Mouse (Mus musculus): ENCODE data around the gene Hcfc1r1. TPM values are rescaled to one million over a fixed set of nuclear protein-coding genes. Genes with fewer than 3 reads are reported as not detected.

The Hcfc1r1 gene
- 46.6 TPM for polyA plus RNA-seq (2017; shearing (Covaris generic))

GRCm38 (mm10) chr17:23673424-23674073 is at the start of gene Hcfc1r1, which contains the start of gene Thoc6:
Gene Hcfc1r1, plus strand, starts transcription at chr17:23673596.
Gene Thoc6, minus strand, starts transcription at chr17:23673882.

GRCm38 (mm10) chr17:23644613-23645495 is 28.5 kb upstream of the Hcfc1r1 start, which contains the start of gene Mmp25:
Gene Mmp25, minus strand, starts transcription at chr17:23645277.

GRCm38 (mm10) chr17:23660117-23660875 is 13.1 kb upstream of the Hcfc1r1 start, which contains the start of gene Bicdl2:
Gene Bicdl2, plus strand, starts transcription at chr17:23660506.

GRCm38 (mm10) chr17:23677236-23677679 is 3.9 kb downstream of the Hcfc1r1 start, which contains the start of gene Tnfrsf12a:
Gene Tnfrsf12a, minus strand, starts transcription at chr17:23677468.

GRCm38 (mm10) chr17:23679127-23679835 is 5.9 kb downstream of the Hcfc1r1 start, which contains the start of gene Cldn6:
Gene Cldn6, plus strand, starts transcription at chr17:23679249.

GRCm38 (mm10) chr17:23683856-23684672 is 10.7 kb downstream of the Hcfc1r1 start, which contains the start of gene Cldn9:
Gene Cldn9, minus strand, starts transcription at chr17:23684026.

GRCm38 (mm10) chr17:23722376-23723125 is 49.2 kb downstream of the Hcfc1r1 start, which contains the start of gene 1520401A03Rik:
Gene 1520401A03Rik, minus strand, starts transcription at chr17:23722783.

Other genes with a start within 250 kb of the Hcfc1r1 start
- gene Vmn2r117, start 193.9 kb upstream of the Hcfc1r1 start, polyA plus RNA-seq (2017; shearing (Covaris generic)), result not detected
- 6.9 TPM for gene Zfp213, start 109.4 kb upstream of the Hcfc1r1 start, polyA plus RNA-seq (2017; shearing (Covaris generic))
- not detected for gene Zfp13, start 74.1 kb upstream of the Hcfc1r1 start, polyA plus RNA-seq (2017; shearing (Covaris generic))
- gene Zscan10, start 72.7 kb upstream of the Hcfc1r1 start, polyA plus RNA-seq (2017; shearing (Covaris generic)), result 4.8 TPM
- 0.25 TPM for gene Mmp25, start 28.3 kb upstream of the Hcfc1r1 start, polyA plus RNA-seq (2017; shearing (Covaris generic))
- gene Bicdl2, start 13.1 kb upstream of the Hcfc1r1 start, polyA plus RNA-seq (2017; shearing (Covaris generic)), result 0.19 TPM
- 21.0 TPM for gene Thoc6, start 286 bp downstream of the Hcfc1r1 start, polyA plus RNA-seq (2017; shearing (Covaris generic))
- gene Tnfrsf12a, start 3.9 kb downstream of the Hcfc1r1 start, polyA plus RNA-seq (2017; shearing (Covaris generic)), result 20.5 TPM
- gene Cldn6, start 5.7 kb downstream of the Hcfc1r1 start, polyA plus RNA-seq (2017; shearing (Covaris generic)), result not detected
- not detected for gene Cldn9, start 10.4 kb downstream of the Hcfc1r1 start, polyA plus RNA-seq (2017; shearing (Covaris generic))
- gene 1520401A03Rik, start 49.2 kb downstream of the Hcfc1r1 start, polyA plus RNA-seq (2017; shearing (Covaris generic)), result not detected
- gene Pkmyt1, start 52.7 kb downstream of the Hcfc1r1 start, polyA plus RNA-seq (2017; shearing (Covaris generic)), result 51.3 TPM
- 3.1 TPM for gene Paqr4, start 67.3 kb downstream of the Hcfc1r1 start, polyA plus RNA-seq (2017; shearing (Covaris generic))
- gene Kremen2, start 72.2 kb downstream of the Hcfc1r1 start, polyA plus RNA-seq (2017; shearing (Covaris generic)), result 2.4 TPM
- 25.6 TPM for gene Flywch1, start 98.0 kb downstream of the Hcfc1r1 start, polyA plus RNA-seq (2017; shearing (Covaris generic))
- gene Flywch2, start 112.5 kb downstream of the Hcfc1r1 start, polyA plus RNA-seq (2017; shearing (Covaris generic)), result 1.7 TPM
- 1,161 TPM for gene Srrm2, start 116.9 kb downstream of the Hcfc1r1 start, polyA plus RNA-seq (2017; shearing (Covaris generic))
- gene Elob, start 155.5 kb downstream of the Hcfc1r1 start, polyA plus RNA-seq (2017; shearing (Covaris generic)), result 389 TPM
- gene Prss33, start 162.5 kb downstream of the Hcfc1r1 start, polyA plus RNA-seq (2017; shearing (Covaris generic)), result not detected
- not detected for gene Prss32, start 170.3 kb downstream of the Hcfc1r1 start, polyA plus RNA-seq (2017; shearing (Covaris generic))
- gene Prss41, start 170.6 kb downstream of the Hcfc1r1 start, polyA plus RNA-seq (2017; shearing (Covaris generic)), result 3.6 TPM
- not detected for gene Prss21, start 194.5 kb downstream of the Hcfc1r1 start, polyA plus RNA-seq (2017; shearing (Covaris generic))
- not detected for gene Dcpp1, start 207.3 kb downstream of the Hcfc1r1 start, polyA plus RNA-seq (2017; shearing (Covaris generic))
- gene Dcpp2, start 207.3 kb downstream of the Hcfc1r1 start, polyA plus RNA-seq (2017; shearing (Covaris generic)), result not detected
- not detected for gene Dcpp3, start 243.9 kb downstream of the Hcfc1r1 start, polyA plus RNA-seq (2017; shearing (Covaris generic))

Data from effector memory CD4-positive, alpha-beta T cell, adult 5 months (primary cell).